Mouse (Mus musculus) heart, embryonic 15.5 days (tissue): ENCODE measurements around the gene Rb1. TPM values are rescaled to one million over a fixed set of nuclear protein-coding genes. Genes with fewer than 3 reads are reported as not detected.
A peak's percentile ranks its signal among the peaks of the same experiment; 100 is the strongest.

ENCODE experiments used
- ATAC-seq: fragments of 200-750 bp; cut with Nextera tagmentation; replicated peaks from 2 replicates; pipeline ENCODE4 v1.8.0; 2017; ENCODE audit warnings: low read depth, moderate TSS enrichment; ENCODE audit not compliant: insufficient number of reproducible peaks, insufficient read depth, low FRiP score
- H3K27ac ChIP-seq: fragments of 300-500 bp; sonication (generic); 2 replicates; pipeline ENCODE4 v1.5.1; 2015; ENCODE audit warnings: mild to moderate bottlenecking, inconsistent platforms
- H3K27me3 ChIP-seq: fragments of 300-500 bp; sonication (generic); 2 replicates; pipeline ENCODE4 v1.6.1; 2015; ENCODE audit warnings: inconsistent platforms
- H3K36me3 ChIP-seq: fragments of 300-500 bp; sonication (generic); 2 replicates; pipeline ENCODE4 v1.6.1; 2015; ENCODE audit warnings: mild to moderate bottlenecking, inconsistent platforms
- H3K4me1 ChIP-seq: fragments of 300-500 bp; sonication (generic); replicated peaks from 2 replicates; pipeline ENCODE4 v1.6.1; 2015; ENCODE audit warnings: inconsistent platforms
- H3K4me2 ChIP-seq: fragments of 300-500 bp; sonication (generic); 2 replicates; pipeline ENCODE4 v1.6.1; 2015; ENCODE audit warnings: inconsistent platforms, mild to moderate bottlenecking, moderate library complexity
- H3K4me3 ChIP-seq: fragments of 300-500 bp; sonication (generic); 2 replicates; pipeline ENCODE4 v1.5.1; 2015; ENCODE audit warnings: mild to moderate bottlenecking, inconsistent platforms
- H3K9ac ChIP-seq: fragments of 300-500 bp; sonication (generic); 2 replicates; pipeline ENCODE4 v1.6.1; 2015; ENCODE audit warnings: mild to moderate bottlenecking, inconsistent platforms
- H3K9me3 ChIP-seq: fragments of 300-500 bp; sonication (generic); replicated peaks from 2 replicates; pipeline ENCODE4 v1.6.1; 2016; ENCODE audit warnings: inconsistent platforms
- WGBS: fragments of 180-500 bp; shearing (Covaris S2); methylation state at CpG from one replicate; pipeline ENCODE4 v1.1.7; 2015; ENCODE audit warnings: mixed read lengths; 5-methylcytosine and 5-hydroxymethylcytosine counted together
- polyA plus RNA-seq: library from polyadenylated mRNA; unstranded; fragments of >200 nt; fragmentation: Nextera tagmentation; extraction: Ambion mirVana; gene quantifications from 2 replicates; pipeline ENCODE4 v1.2.1, GENCODE M21; 2015

Gene Rb1
- polyA plus RNA-seq, 1 experiment from 2014 or later = 9.9 TPM

- no peak overlapping the region for H3K4me2 ChIP-seq
Observed at GRCm38 (mm10) chr14:73199058-73199457, 126.6 kb downstream of the Rb1 start.

DNA sequence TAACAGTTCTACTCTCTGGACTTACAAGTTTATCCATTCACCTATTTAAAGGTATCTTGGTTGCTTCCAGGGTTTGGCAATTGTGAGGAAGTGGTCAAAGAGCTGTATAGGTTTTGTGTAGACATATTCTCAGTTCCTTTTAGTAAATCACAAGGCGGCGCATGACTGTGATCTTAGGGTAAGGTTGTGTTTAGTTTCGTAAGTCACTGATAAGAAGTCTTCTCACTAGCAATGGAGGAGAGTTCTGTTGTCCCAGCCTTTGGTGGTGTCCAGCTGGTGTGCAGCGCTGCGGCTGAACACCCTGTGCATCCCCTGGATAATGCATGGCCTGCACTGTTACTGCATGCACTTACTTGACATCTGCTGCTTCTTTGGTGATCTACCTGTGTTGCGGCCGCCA, 138.7 kb downstream of the Rb1 start:
- H3K4me3 ChIP-seq = no peak overlapping the region
- H3K27ac ChIP-seq = no peak overlapping the region
- H3K4me1 ChIP-seq = no peaks in the 10 kb centered on the region
- H3K9me3 ChIP-seq = no peaks in the 10 kb centered on the region
- no peaks in the 10 kb centered on the region for H3K27me3 ChIP-seq
- ATAC-seq = no peak
- peaks cover 23% of the 10 kb centered on the region for H3K36me3 ChIP-seq
- H3K4me2 ChIP-seq = no peak overlapping the region
- no peak overlapping the region for H3K9ac ChIP-seq
- WGBS = 89% methylated on average over 7 of the region's 7 CpGs

More at GRCm38 (mm10) chr14:73199058-73199457, 126.6 kb downstream of the Rb1 start:
- 76% methylated on average over 5 of the region's 5 CpGs for WGBS
- Histone ChIP-seq H3K4me1 (peaks cover 2% of the 10 kb centered on the region; the same call in 1 of the 2 replicates), H3K36me3 (peaks cover 11% of the 10 kb centered on the region), H3K27ac (no peak overlapping the region), H3K4me3 (no peak overlapping the region), H3K9me3 (no peaks in the 10 kb centered on the region), H3K27me3 (no peaks in the 10 kb centered on the region), H3K9ac (no peak overlapping the region)
- ATAC-seq = no peak

DNA sequence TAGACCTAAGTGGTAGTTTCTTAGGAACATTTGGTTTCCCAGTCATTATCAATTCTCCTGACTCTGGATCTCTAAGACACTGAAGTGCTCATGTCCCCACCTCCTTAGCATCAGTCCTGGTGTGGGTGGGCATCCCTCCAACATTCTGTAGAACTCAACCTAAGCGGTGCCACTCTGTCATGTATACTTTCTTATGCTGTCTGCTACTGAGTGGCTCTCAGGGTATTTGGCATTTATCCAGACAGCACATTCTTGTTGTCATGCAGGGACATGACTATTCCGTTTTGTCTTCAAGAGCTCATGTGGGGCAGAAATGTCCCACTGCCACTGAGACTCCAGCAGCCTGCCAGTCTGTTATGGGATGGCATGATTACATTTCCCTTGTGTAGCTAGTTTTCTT, 144.5 kb downstream of the Rb1 start:
- Histone ChIP-seq H3K9ac (no peak overlapping the region), H3K27ac (0 out of 2 replicates have a peak overlapping the region, but pooled peaks have one; percentile 14), H3K36me3 (peaks cover 45% of the 10 kb centered on the region; the same call in 1 of the 2 replicates), H3K4me2 (no peak overlapping the region), H3K4me1 (peaks cover 16% of the 10 kb centered on the region), H3K9me3 (no peaks in the 10 kb centered on the region), H3K27me3 (no peaks in the 10 kb centered on the region), H3K4me3 (no peak overlapping the region)
- ATAC-seq = peak; percentile 74; the same call in 1 of the 2 replicates
- 27% methylated on average over 2 of the region's 2 CpGs for WGBS

DNA sequence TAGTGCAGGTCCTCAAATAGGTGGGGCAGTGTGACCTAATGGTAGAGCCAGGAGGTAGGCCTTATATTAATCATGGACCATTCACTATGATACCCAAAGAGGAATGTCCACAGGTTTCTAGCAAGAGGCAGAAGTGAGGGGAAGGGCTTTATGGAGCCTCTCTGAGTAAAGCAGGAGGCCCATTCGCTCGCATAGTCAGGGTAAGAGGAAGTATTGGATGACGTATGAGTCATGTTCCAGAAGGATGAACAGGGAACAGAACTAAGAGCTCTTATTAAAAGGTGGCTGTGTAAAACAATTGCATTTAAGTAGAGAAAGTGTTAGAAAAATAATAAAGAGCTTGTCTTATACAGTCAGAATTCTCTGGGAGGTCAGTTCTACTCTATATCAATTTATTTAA, 145.0 kb downstream of the Rb1 start:
- Histone ChIP-seq H3K4me2 (no peak overlapping the region), H3K36me3 (peaks cover 45% of the 10 kb centered on the region; the same call in 1 of the 2 replicates), H3K4me1 (peaks cover 21% of the 10 kb centered on the region), H3K9me3 (no peaks in the 10 kb centered on the region), H3K27me3 (no peaks in the 10 kb centered on the region), H3K9ac (no peak overlapping the region), H3K27ac (no peak overlapping the region; the same call in 1 of the 2 replicates), H3K4me3 (no peak overlapping the region)
- WGBS = 59% methylated on average over 3 of the region's 3 CpGs
- ATAC-seq = no peak

DNA sequence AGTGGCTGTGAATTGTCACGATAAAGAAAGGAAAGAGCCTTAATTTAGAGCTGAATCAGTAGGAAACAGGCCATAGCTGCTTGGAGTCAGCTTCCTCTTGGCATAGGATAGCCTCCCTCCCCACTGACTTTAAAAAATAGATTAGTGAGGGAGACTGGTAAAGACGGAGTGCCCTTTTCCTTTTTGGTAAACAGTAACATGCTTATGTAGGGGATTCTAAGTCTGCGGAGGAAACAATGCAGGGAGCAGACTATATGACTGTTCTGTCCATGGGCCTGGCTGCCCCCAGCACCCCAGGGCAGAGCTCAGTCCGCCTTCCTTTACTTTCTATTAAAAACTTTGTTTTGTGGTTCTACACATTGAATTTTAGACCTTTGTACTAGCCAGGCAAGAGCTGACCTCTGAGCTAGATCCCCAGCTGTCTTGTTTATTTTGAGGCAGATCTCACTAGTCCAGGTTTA, 146.4 kb downstream of the Rb1 start:
- Histone ChIP-seq H3K36me3 (peaks cover 38% of the 10 kb centered on the region; the same call in 1 of the 2 replicates), H3K4me2 (no peak overlapping the region), H3K27me3 (no peaks in the 10 kb centered on the region), H3K27ac (peak overlapping the region; percentile 65), H3K4me1 (peaks cover 32% of the 10 kb centered on the region), H3K4me3 (no peak overlapping the region), H3K9me3 (no peaks in the 10 kb centered on the region), H3K9ac (no peak overlapping the region)
- 77% methylated on average over 4 of the region's 4 CpGs for WGBS
- peak; percentile 70 for ATAC-seq

DNA sequence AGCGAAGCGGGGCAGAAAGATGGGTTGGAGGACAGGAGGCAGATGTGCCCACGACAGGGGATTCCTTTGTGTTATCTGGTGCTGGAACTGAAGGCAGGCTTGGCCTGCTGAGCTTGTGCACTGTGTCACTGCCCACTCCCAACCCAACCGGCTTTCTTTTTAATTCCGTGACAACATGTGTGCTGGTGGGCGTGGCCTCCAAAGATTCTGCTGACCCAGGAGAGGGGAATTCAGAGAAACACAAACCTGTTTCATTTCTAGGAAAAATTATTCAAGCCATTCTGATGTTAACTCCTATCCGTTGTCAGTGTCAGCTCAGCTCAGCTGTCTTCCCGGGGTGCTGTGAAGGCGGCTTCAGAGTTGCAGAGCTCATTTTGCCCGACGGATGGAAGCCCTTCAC, 147.7 kb downstream of the Rb1 start:
- Histone ChIP-seq H3K4me1 (peaks cover 38% of the 10 kb centered on the region), H3K9me3 (no peaks in the 10 kb centered on the region), H3K27me3 (no peaks in the 10 kb centered on the region), H3K36me3 (peaks cover 39% of the 10 kb centered on the region), H3K4me3 (no peak overlapping the region), H3K27ac (no peak overlapping the region), H3K9ac (no peak overlapping the region), H3K4me2 (no peak overlapping the region)
- WGBS = 85% methylated on average over 11 of the region's 11 CpGs
- ATAC-seq = no peak

GRCm38 (mm10) chr14:73176266-73176665, 149.4 kb downstream of the Rb1 start:
- Histone ChIP-seq H3K9ac (no peak overlapping the region), H3K4me3 (no peak overlapping the region), H3K4me2 (no peak overlapping the region), H3K36me3 (peaks cover 30% of the 10 kb centered on the region), H3K27ac (no peak overlapping the region), H3K4me1 (peaks cover 34% of the 10 kb centered on the region), H3K27me3 (no peaks in the 10 kb centered on the region), H3K9me3 (no peaks in the 10 kb centered on the region)
- 50% methylated on average over 5 of the region's 5 CpGs for WGBS
- no peak for ATAC-seq

- 65% methylated on average over 6 of the region's 6 CpGs for WGBS
- Histone ChIP-seq H3K9ac (no peak overlapping the region), H3K9me3 (no peaks in the 10 kb centered on the region), H3K36me3 (peaks cover 30% of the 10 kb centered on the region), H3K4me1 (peaks cover 31% of the 10 kb centered on the region), H3K4me3 (no peak overlapping the region), H3K4me2 (no peak overlapping the region), H3K27me3 (no peaks in the 10 kb centered on the region), H3K27ac (no peak overlapping the region)
- ATAC-seq = no peak
Observed at GRCm38 (mm10) chr14:73175814-73176213, 149.8 kb downstream of the Rb1 start.

DNA sequence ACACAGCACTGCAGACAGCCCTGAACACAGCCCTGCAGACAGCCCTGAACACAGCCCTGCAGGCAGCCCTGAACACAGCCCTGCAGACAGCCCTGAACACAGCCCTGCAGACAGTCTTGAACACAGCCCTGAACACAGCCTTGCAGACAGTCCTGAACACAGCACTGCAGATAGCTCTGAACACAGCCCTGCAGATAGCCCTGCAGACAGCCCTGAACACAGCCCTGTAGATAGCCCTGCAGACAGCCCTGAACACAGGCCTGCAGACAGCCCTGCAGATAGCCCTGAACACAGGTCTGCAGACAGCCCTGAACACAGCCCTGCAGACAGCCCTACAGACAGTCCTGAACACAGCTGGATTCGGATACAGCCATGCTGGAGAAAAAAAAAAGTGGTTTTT, 150.6 kb downstream of the Rb1 start:
- Histone ChIP-seq H3K9ac (no peak overlapping the region), H3K27me3 (no peaks in the 10 kb centered on the region), H3K36me3 (peaks cover 35% of the 10 kb centered on the region), H3K4me3 (no peak overlapping the region), H3K4me2 (no peak overlapping the region), H3K9me3 (no peaks in the 10 kb centered on the region), H3K4me1 (peaks cover 26% of the 10 kb centered on the region), H3K27ac (no peak overlapping the region)
- ATAC-seq = no peak
- WGBS = 92% methylated on average over 1 of the region's 1 CpGs

DNA sequence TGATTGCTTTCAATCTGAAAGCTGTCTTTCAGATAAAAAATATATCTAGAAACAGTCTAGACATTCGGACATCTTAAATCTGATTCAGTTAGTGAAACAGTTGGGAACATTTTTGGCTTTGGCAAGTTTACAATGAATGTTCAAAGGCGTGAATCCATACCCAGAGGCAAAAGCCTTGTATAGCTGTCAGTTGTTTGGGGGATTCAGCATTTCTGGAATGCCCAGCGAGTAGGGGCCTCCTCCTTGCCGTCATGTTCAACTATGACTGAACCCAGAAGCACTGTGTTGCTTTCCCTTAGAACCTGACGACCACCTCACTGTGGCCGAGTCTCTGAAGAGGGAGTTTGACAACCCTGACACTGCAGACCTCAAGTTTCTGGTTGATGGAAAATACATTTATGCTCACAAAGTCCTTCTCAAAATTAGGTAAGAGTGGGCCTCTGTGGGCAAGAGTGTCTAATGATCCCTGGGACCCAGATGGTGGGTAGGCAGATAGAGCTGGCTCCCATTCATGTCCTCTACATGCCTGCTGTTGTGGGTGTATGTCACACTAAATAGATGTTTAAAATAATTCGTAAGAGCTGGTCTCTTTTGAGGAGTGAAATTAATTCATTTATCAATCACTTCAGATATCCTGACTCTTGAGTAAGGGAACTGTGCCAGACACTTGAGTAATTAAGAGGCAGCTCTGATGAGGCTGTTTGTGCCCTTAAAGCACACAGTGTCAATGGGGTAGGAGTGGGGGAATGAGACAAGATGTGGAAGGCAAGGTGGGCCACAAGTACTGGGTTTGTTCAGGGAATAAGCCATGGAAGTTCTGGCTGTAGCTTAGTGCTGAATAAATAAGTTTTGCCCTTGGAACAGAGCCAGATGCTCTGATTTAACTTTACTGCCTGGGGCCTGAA, 151.3 kb downstream of the Rb1 start:
- Histone ChIP-seq H3K9ac (no peak overlapping the region), H3K9me3 (no peaks in the 10 kb centered on the region), H3K4me2 (no peak overlapping the region), H3K36me3 (peaks cover 37% of the 10 kb centered on the region), H3K27me3 (no peaks in the 10 kb centered on the region), H3K4me3 (no peak overlapping the region), H3K4me1 (peaks cover 26% of the 10 kb centered on the region), H3K27ac (no peak overlapping the region)
- no peak for ATAC-seq
- 52% methylated on average over 7 of the region's 7 CpGs for WGBS

DNA sequence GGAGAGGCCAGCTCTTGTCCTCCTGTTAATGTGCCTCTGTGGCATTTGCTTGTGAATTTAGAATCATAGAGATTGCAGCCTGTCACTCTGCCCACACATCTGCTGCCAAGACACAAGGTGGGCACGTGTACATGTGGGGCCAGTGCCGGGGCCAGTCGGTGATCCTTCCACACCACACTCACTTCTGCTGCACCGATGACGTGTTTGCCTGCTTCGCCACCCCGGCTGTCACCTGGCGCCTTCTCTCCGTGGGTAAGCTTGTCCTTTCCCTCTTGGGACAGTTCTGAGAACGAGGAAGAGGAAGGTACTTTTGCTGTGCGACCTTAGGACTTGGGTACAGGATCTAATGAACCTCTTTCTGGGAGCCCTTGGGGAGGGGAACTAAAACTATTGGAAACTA, 152.0 kb downstream of the Rb1 start:
- Histone ChIP-seq H3K4me2 (no peak overlapping the region), H3K4me3 (no peak overlapping the region), H3K27me3 (no peaks in the 10 kb centered on the region), H3K9ac (no peak overlapping the region), H3K9me3 (no peaks in the 10 kb centered on the region), H3K36me3 (peaks cover 30% of the 10 kb centered on the region), H3K27ac (0 out of 2 replicates have a peak overlapping the region, but pooled peaks have one; percentile 26), H3K4me1 (peaks cover 26% of the 10 kb centered on the region)
- WGBS = 72% methylated on average over 11 of the region's 11 CpGs
- ATAC-seq = no peak
